Mouse (Mus musculus) layer of hippocampus, postnatal 36 days (tissue): ENCODE measurements around the gene Asic1. TPM values are rescaled to one million over a fixed set of nuclear protein-coding genes. Genes with fewer than 3 reads are reported as not detected.
"Not testable (repeated sequence)": the region's sequence is repeated elsewhere in the genome, so short reads cannot be mapped to it uniquely, and the experiment has no call there.

Source experiments
- DNase-seq, 2 experiments: peaks; one replicate each; pipeline ENCODE4 v3.0.0; 2022
- total RNA-seq, 2 experiments: library from RNA; stranded (reverse); gene quantifications; 2 replicates each; pipeline ENCODE4 v1.2.3; 2021

Gene Asic1
- total RNA-seq, 2 experiments from 2014 or later: 34.4 to 36.3 TPM

GRCm38 (mm10) chr15:99723120-99723514, 52.9 kb downstream of the Asic1 start:
- no peak for DNase-seq

GRCm38 (mm10) chr15:99723515-99724291, 53.5 kb downstream of the Asic1 start:
- DNase-seq: peak; percentile 65 to 66

GRCm38 (mm10) chr15:99724292-99725021, 54.3 kb downstream of the Asic1 start:
- peak; percentile 73 to 75 for DNase-seq

GRCm38 (mm10) chr15:99725341-99726155, 55.4 kb downstream of the Asic1 start, which contains the start of gene Cox14:
Gene Cox14 (plus strand): TSS chr15:99725618.
- peak; percentile 93 to 97 for DNase-seq

GRCm38 (mm10) chr15:99726549-99726948, 56.4 kb downstream of the Asic1 start:
- no peak for DNase-seq

- not testable (repeated sequence) for DNase-seq
These were observed 56.9 kb downstream of the Asic1 start for GRCm38 (mm10) chr15:99727039-99727438.

- no peak for DNase-seq
These were observed 57.4 kb downstream of the Asic1 start for GRCm38 (mm10) chr15:99727525-99727924.

- DNase-seq: no peak
These were observed 58.0 kb downstream of the Asic1 start for GRCm38 (mm10) chr15:99728211-99728610.

- no peak for DNase-seq
These were observed 59.1 kb downstream of the Asic1 start for GRCm38 (mm10) chr15:99729056-99729783.

GRCm38 (mm10) chr15:99731167-99731566, 61.0 kb downstream of the Asic1 start:
- no peak for DNase-seq

- DNase-seq: no peak
These were observed 61.5 kb downstream of the Asic1 start for GRCm38 (mm10) chr15:99731678-99732077.

GRCm38 (mm10) chr15:99733186-99733585, 63.0 kb downstream of the Asic1 start:
- no peak for DNase-seq

- DNase-seq: peak; percentile 100
These were observed 65.5 kb downstream of the Asic1 start for GRCm38 (mm10) chr15:99735631-99736030.

GRCm38 (mm10) chr15:99736675-99737074, 66.5 kb downstream of the Asic1 start:
- no peak for DNase-seq

- no peak for DNase-seq
These were observed 70.1 kb downstream of the Asic1 start for GRCm38 (mm10) chr15:99740229-99740628.

Other genes with a start within 250 kb of the Asic1 start
- 10 to 100 TPM; 20.3 to 20.9 TPM for gene Nckap5l, start 212.6 kb upstream of the Asic1 start, total RNA-seq
- 1 to 10 TPM; 3.9 to 5.0 TPM for gene Bcdin3d, start 195.6 kb upstream of the Asic1 start, total RNA-seq
- gene Faim2, start 142.2 kb upstream of the Asic1 start, total RNA-seq: 100 to 1,000 TPM; 373 to 394 TPM
- not detected for gene Aqp2, start 91.3 kb upstream of the Asic1 start, total RNA-seq
- gene Aqp5, start 79.6 kb upstream of the Asic1 start, total RNA-seq: not detected
- under 1 TPM in 1 of 2 experiments, not detected in 1; 0.25 TPM for gene Aqp6, start 69.0 kb upstream of the Asic1 start, total RNA-seq
- gene Racgap1, start 18.7 kb upstream of the Asic1 start, total RNA-seq: 1 to 10 TPM; 5.2 TPM
- 100 to 1,000 TPM; 106 to 109 TPM for gene Smarcd1, start 31.8 kb downstream of the Asic1 start, total RNA-seq
- 1 to 10 TPM; 4.1 to 6.3 TPM for gene Gm17349, start 35.1 kb downstream of the Asic1 start, total RNA-seq
- gene Gpd1, start 47.1 kb downstream of the Asic1 start, total RNA-seq: 100 to 1,000 TPM; 135 to 146 TPM
- gene Cox14, start 55.2 kb downstream of the Asic1 start, total RNA-seq: 100 to 1,000 TPM; 122 to 134 TPM
- 10 to 100 TPM; 29.6 to 30.2 TPM for gene Cers5, start 102.5 kb downstream of the Asic1 start, total RNA-seq
- gene Lima1, start 205.1 kb downstream of the Asic1 start, total RNA-seq: 10 to 100 TPM; 11.6 to 12.4 TPM